Mouse (Mus musculus): ENCODE measurements around the gene Lcmt1. TPM values are rescaled to one million over a fixed set of nuclear protein-coding genes. Genes with fewer than 3 reads are reported as not detected.

Gene Lcmt1
- total RNA-seq, 4 experiments from 2014 or later: 29.4 to 35.5 (median 30.3) TPM

DNA sequence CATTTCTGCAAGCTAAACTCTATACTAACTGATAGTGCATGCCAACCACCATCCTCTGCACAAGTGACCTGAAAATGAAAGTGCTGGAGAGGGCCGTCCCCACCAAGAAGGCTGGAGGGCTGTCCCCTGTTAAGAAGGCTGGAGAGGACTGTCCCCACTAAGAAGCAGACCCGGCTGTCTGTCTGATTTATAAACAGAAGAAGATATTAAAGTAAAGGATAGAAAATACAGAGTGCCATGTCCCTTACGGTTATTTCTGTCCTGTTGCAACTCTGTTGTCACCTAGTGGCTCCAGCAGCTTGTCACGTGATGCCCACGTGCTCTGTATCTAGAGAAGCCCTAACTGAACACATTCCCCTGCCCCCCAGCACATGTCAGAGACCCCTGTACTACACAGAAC lies 9.4 kb upstream of the Lcmt1 start:
- no peak for DNase-seq (ENCODE audit: low spot score in 2 of 2)

DNA sequence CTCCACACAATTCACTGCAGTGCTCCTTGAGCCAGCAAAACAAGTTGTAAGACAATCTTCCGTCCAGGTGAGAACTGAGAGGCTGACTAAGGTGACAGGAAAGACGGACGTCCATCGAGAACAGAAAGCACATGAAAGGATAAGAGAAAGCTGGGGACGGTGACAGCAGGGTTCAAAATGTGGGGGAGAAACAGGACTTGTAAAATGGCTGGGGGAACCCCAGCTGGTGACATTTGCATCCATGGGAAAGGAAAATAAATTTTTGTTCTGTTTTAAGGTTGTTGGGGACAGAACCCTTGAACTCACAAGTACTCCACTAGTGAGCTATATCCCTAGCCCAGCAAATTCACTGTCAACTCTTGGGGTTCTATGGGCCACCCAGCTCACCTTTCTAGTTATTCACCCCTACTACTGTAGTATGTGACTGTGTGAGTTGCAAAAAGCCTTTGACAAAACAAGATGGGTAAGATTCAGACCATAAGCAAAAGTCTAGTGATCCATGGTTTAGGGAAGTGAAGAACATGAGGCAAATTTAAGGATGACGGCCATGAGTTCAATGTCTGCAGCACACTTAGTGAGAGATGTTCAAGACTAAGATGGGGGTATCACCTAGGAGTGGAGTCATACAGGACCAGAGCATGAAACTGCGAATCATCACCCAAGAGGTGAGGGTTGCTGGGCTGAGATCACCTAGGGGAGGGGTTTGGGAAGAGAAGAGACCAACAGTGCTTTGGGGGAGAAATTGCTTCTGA lies 8.2 kb upstream of the Lcmt1 start:
- DNase-seq (ENCODE audit: low spot score in 2 of 2): no peak

DNA sequence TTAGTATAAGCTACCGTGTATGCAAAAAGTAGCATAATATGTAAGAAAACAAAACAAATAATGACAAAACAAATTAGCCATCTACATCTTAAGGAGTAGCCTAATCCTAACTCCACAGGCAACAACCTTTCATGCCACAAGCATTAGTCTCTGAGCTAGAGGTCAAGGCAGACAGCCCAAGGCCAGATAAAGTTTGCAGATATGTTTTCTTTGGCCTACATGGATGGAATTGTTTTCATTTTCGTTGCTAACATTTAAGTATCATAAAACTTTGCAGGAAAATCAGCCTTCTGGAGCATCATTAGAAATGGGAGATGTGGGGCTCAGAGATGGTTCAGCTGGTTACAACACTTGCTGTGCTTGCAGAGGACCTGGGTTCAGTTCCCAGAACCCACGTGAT lies 6.8 kb upstream of the Lcmt1 start:
- DNase-seq (ENCODE audit: low spot score in 2 of 2): no peak

DNA sequence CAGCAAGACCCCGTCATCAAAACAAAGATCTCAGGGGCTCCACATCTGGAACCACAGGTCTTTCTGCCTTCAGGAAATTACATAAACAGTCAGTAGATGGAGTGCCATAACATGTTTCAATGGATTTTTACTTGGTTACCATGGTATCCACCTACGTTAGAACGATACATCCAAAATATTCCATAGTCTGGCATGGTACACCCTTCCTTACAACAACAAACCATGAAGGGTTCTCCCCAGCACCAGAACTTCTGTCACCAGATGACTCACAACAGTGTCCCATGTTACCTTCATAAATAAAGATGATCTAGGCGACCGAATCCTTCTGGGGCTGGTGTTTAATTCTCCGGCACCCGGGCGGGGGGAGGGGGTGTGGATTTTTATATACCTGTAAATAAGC lies 5.6 kb upstream of the Lcmt1 start:
- no peak for DNase-seq (ENCODE audit: low spot score in 2 of 2)

DNA sequence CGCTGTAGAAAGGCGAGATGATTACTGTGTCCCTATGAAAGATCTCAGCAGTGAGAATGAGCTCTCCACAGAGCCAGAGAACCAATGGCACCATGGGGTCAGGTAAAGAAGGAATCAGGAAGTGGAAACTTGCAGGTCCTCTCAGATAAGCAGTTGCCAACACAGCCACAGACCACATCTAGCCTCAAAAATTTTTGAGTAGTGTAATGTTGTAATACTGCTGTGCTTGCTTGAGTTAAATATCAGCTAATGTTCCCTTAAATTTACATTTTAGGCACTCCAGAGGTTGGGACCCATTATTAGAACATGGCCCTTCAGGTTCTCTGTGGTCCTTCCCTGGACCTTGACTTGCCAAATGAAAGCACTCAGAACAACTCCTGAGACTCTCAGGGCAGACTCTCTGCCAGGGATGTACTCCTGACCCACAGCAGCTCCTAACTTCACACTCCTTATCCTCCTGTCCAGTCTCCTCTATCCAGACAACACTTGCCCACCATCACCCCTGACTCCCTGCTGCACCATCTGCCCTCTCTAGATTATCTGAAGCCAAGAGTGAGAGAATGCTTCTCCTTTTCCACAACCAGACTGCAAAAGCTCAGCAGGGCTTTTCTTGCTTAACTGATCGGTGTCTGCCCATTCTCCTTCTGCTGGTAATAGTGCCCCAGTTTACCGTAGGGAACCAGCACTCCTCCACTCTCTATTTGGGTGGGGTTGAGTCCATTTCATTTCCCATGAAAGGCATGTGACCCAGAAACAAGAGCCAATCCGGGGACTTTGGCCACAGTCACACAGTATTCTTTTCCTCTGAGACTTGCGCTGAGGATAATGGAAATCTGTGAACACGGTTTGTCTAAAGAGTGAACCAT lies 3.5 kb upstream of the Lcmt1 start:
- DNase-seq (ENCODE audit: low spot score in 2 of 2): no peak

DNA sequence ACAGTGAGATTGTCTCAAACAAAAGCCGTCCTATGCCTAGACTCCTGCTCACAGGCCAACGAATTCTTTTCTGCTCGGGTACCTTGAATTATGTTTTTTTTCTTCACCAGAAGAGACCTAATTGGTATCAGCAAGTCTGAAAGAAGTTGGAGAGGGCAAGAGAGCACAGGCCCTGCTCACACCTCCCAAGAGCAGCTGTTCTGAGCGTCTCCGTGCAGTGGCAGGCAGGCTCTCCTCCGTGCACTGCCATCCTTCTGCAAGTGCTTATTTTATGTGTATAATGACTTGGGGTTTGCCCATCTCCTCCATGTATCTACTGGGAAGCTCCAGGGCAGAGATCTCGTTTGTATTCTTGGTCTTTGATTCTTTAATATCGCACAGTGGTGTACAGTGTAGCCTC lies 2.8 kb upstream of the Lcmt1 start:
- no peak for DNase-seq (ENCODE audit: low spot score in 2 of 2)

DNA sequence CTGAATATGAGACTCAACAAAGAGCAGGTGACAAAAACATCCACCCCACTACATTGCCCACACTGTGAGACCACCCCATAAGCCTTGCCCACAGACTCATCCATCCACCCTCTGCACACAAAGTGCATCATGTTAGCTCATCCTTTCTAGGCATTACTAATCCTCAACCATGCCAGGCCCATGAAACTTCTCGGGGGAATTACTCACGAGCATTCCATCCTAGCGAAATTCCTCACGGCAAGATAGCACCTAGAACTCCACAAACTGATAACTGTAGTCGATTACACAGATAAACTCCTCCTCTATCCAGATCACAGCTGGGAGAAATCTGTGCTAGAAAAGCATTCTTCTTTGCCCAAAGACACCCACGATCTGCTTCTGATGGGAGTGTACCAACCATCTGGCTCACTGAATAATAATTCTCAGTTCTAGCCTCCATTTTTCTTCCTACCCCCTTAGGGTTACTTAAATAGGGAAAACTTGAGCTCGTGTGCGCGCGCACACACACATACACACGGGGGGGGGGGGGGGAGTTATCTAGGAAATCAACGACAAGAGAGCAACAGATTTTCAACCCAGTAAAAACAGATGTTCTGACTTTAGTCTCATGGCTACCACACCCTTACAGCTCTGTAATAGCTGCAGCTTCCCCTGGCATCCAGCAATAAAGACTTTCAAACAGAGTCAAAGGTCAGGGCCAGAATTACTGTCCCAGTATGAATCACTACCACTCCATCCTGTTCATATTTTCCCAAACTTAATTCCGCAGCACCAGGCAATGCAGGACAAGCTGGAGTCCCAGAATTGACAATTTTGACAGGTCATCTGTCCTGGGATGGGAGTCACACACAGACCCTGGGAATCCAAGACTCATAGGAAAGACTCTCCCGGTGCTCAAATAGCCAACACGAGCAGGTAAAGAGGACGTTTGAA lies 2.1 kb upstream of the Lcmt1 start:
- no peak for DNase-seq (ENCODE audit: low spot score in 2 of 2)

DNA sequence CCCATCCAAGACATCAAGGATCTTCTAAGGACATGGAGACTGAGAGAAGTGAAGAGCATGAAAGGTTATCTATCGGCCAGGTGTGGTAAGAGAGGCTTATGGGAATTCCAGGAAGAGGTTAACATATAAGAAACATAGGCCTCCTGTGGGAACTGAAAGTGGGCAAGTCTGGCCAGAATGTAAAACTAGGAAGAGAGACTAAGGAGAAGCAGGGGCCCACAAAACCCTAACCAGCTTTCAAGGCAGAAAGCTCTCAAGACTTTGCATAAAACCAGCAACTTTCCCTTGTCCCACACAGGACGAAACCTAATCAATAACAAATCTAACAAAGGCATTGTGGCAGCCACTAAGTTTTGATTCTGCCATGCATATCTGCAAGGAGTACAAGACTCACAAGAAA lies 1.4 kb upstream of the Lcmt1 start:
- no peak for DNase-seq (ENCODE audit: low spot score in 2 of 2)

DNA sequence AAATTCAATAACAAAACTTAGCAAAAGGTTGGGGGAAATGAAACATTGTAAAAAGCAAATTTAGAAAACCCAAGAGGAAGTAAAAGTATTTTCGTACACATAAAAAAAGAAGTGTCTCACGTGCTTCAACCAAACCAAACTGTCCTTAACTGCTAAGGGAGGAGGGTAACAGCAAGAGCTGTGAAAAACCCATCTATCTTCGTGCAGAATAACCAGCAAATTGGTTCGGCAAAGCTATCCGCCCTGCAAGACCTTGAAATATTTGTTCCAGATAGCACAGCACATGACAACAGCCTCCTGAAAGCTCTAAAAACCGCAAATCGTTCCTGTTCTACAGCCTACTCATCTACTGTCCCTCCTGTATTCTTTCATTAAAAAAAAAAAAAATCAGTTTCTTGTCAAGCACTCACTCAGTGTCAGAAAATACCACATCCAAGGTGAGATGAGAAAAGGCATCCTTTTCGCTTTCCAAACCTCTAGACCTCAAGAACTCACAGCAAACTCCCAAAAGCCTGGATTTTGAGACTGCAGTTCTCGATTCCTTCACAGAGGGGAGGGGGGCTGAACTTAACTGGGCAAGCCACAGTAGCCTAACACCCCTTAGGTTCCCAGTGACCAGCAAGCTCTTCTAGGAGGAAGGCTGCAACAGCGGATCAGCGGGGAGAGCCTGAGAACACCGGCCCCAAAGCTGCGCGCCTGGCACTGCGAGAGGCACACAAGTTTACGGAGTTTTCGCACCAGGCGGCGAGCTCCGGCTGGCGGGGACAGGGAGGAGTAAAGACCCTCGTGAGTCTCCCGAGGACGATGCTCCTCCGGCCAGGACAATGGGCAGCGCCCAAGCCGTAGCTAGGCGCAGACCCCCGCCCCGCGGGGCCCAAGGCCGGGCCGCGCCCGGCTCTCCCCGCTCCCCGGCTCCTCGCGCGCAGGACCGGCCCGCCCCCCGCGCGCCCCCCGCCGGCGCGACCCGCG lies 522 bp upstream of the Lcmt1 start:
- DNase-seq (ENCODE audit: low spot score in 2 of 2): peak; percentile 18 to 40

DNA sequence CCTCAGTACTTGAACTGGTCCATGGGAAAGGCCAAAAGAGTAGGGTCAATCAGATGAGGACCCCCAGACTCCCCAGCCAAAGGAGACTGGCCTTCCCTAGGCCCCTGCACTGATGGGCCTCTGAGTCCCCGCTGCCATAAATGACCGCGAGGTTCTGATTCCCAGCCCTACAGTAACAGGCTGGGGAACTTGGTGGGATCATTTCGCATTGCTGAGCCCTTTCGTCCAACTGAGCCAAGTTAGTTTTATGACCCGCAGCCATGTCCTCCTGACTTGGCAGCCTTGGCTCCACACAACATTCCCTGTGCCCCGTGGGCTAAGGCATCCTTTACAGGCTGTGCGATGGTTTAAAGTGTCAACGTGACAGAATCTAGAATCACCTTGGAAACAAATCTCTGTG lies 1.1 kb downstream of the Lcmt1 start:
- peak in 1 of 2 experiments; percentile 16 for DNase-seq (ENCODE audit: low spot score in 2 of 2)

DNA sequence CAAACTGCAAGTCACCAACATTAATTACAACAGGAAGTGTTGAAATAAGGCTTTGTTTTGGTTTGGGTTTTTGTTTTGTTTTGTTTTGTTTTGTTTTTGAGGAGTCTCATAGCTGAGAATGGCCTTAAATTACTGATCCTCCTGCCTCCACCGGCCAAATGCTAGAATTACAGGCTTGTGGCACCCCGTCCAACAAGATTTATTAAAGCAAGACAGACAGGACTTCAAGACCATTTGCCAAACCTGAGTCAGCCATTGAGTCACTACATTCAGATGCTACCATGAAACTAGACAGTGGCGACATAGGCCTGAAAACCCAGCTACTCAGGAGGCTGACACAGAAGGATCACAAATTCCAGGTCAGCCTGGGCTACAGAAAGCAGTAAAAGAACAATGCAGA lies 1.9 kb downstream of the Lcmt1 start:
- no peak for DNase-seq (ENCODE audit: low spot score in 2 of 2)

DNA sequence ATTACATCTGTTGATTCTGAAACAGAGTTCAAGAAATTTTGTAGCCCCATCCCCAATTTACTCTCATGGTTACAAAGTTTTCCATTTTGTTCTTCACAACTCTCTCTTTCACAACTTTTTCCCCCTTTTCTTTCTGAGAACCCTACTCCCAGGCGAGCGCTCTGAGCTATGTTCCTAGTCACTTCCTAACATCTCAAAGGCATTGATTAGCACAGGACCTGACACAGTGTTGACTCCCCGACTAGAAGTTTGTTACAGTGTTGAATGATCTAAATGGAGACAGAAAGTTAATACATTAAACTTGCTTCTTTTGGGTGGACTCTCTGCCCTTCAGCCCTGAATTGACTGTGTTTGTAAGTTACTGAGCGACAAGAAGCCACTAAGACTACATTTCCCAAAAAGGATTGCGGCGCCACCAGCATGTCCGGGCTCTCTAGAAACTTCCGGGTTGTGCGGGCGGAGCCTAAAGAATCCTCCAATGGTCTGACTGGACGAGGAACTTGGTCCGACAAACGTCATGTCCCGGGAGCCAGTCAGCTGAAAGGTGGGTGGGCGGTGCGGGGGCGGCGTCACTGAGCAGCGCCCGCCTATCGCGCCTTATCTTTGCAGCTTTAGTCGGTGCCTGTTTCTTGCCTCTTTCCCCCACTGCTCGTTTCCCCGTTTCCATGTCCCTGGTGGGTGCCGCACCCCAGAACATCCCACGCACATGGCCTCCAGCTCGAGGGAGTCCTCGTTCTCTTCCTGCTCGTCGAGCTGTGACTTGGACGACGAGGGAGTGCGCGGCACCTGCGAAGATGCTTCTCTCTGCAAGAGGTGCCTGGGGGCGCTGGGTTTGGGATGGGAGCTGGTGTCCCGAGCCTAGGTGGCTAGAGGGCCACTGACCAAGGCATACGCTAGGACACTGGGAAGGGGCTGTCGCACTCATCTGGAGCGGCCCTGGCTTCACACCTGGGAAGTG lies 8.1 kb downstream of the Lcmt1 start:
- peak; percentile 91 to 93 for DNase-seq (ENCODE audit: low spot score in 2 of 2)

DNA sequence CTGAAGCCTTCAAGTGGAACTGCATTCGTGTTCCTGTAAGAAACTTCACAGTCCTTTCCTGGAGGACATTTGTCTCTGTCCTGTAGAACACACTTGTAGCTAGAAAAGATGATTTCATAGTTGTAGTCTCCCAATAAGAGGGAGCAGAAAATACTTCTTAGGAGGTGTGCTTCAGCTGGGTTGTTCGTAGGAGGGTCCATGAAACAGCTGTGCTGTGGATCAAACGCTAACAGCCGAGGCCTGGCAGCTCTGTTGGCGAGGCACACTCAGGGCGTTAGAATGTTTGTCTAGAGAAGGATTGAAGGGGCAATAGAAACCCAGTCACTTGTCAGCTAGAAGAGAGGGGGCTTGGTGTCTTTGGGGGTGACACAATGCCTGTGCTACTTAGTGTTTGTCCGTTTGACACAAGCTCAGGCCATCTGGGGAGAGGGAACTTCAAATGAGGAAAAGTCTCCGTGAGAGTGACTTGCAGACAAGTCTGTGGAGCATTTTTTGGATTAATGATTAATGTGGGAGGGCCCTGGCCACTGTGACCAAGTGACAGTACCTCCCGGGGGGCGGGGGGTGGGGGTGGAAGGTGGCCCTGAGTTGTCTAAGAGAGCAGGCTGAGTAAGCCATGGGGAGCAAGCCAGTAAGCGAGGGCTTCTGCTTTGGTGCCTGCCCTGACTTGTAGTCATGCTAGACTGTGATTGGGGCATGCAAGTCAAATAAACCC lies 16.3 kb downstream of the Lcmt1 start:
- DNase-seq (ENCODE audit: low spot score in 2 of 2): no peak

DNA sequence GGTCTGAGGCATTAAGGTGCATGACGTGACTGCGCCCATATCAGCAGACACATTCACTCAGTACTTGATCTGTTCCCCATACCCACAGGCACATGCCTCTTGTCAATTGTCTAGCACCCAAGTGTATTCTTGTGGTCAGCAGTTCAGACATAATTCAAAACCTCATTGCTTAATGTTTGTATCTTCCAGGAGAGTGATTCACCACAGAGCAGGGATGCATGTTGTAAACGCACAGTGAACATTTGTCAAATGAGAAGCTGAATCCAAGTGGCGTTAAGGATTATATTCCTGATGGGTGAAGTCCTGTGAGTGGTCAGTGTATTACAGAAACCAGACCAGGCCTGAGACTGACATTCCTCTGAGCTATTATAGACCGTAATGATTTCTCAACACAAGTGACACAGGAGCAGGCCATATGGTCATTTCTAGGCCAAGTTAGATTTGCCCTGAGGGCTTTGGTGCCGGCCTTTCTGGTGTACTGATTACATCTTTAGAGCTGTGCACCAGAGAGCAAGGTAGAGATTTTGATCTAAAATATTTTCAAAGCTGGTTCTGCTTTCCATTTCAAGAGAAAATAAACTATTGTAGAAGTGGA lies 20.2 kb downstream of the Lcmt1 start:
- no peak for DNase-seq (ENCODE audit: low spot score in 2 of 2)

DNA sequence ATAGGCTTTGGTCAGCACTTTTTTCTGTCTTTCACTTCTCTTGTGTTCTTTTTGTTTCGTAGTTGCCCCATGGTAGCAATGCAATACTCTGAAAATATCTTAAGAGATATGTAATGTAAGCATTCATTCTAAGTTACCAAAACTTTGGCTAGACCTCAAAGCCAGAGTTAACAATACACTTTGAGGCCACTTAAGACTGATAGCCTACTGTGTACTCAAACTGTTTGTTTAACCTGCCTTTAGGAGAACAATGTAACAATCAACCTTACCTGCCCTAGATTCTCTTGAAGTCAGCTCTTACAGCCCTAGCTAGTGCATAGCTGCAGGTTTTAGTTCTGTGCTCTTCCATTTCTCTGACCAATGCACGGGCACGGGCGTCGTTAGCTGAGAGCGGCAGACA lies 24.7 kb downstream of the Lcmt1 start:
- no peak for DNase-seq (ENCODE audit: low spot score in 2 of 2)

DNA sequence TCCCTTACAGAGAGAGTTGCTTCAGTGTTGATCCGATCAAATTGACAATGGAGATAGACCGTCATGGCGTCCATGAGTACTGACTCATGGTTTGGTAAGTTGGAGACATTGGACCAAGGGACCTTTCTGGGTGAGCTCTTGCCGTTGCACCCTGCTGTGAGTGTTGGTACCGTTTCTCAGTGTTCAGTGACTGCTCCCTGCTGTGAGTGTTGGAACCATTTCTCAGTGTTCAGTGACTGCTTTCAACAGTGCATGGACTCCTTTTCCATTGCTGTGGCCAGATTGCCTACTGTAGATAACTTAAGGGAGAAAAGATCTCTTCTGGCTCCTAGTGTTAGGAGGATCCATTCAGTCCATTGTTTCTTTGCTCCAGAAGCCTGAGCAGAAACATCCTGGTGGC lies 27.3 kb downstream of the Lcmt1 start:
- DNase-seq (ENCODE audit: low spot score in 2 of 2): no peak

DNA sequence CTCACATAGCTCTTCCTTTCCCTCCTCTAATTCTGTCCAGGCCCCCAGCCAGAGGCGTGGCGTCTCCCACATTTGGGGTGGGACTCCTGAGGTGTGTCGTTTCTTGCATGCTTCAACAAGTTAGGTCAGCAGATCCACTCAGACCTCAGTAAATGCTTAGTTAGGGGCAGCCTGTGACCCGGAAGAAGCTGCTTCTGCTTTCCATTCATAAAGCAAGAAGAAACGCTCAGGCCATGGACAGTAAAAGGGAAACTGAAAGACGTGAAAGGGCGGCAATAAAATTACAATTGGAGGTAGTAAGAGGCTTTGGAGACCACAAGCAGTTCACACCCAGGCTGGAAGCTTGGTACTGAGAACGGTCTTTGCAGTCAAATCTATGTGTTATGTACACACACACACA lies 27.8 kb downstream of the Lcmt1 start:
- no peak for DNase-seq (ENCODE audit: low spot score in 2 of 2)

DNA sequence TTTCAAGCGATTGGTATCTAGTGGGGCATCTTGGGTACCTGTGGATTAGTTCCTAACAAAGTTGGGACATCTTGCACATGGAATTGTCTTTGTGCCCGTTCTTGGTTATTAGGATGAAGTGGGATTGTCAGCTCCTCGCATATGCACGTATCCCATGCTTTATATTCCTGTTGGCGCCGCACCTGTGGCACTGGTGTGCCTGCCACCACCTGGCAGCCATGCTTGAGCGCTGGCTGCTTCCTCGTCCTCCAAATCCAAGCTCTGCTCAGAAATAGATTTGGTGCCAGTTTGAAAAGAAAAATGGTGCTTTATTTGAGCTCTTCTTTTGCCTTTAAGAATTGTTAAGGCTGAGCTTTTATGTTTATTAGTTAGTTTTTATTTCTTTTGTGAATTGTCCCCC lies 28.3 kb downstream of the Lcmt1 start:
- DNase-seq (ENCODE audit: low spot score in 2 of 2): no peak
